Mouse (Mus musculus) kidney, adult 2 months (tissue): ENCODE data around the gene Iba57. TPM values are rescaled to one million over a fixed set of nuclear protein-coding genes. Genes with fewer than 3 reads are reported as not detected.
"Not testable (repeated sequence)": the region's sequence is repeated elsewhere in the genome, so short reads cannot be mapped to it uniquely, and the experiment has no call there.

Experiments used
- DNase-seq: peaks from one replicate; pipeline ENCODE4 v3.0.0; 2021
- H3K27ac ChIP-seq: fragments of 200-500 bp; 2 replicates; pipeline ENCODE4 v1.5.1; 2012; ENCODE audit warnings: low read depth, low read length, control low read depth, inconsistent platforms; ENCODE audit not compliant: insufficient read depth
- H3K27me3 ChIP-seq: fragments of 200-500 bp; replicated peaks from 2 replicates; pipeline ENCODE4 v1.6.1; 2012; ENCODE audit warnings: mild to moderate bottlenecking, moderate library complexity, low read length, inconsistent platforms; ENCODE audit not compliant: control insufficient read depth, insufficient read depth
- H3K36me3 ChIP-seq: fragments of 200-500 bp; 2 replicates; pipeline ENCODE4 v1.6.1; 2012; ENCODE audit warnings: mild to moderate bottlenecking, moderate library complexity, low read length, inconsistent platforms; ENCODE audit not compliant: control insufficient read depth, insufficient read depth
- H3K4me1 ChIP-seq: fragments of 200-500 bp; 2 replicates; pipeline ENCODE4 v1.6.1; 2011; ENCODE audit warnings: low read length; ENCODE audit not compliant: control insufficient read depth, insufficient read depth
- H3K4me3 ChIP-seq: fragments of 200-500 bp; 2 replicates; pipeline ENCODE4 v1.5.1; 2011; ENCODE audit warnings: mild to moderate bottlenecking, low read depth, low read length, control low read depth; ENCODE audit not compliant: insufficient read depth
- CTCF ChIP-seq: fragments of 200-500 bp; conservative IDR thresholded peaks from 2 replicates; pipeline ENCODE4 v1.5.1; 2011; ENCODE audit warnings: low read depth, mild to moderate bottlenecking, control low read depth, low read length, moderate library complexity, mixed read lengths; ENCODE audit not compliant: insufficient read depth, insufficient read length
- POLR2A ChIP-seq: fragments of 200-500 bp; IDR thresholded peaks from one replicate; pipeline ENCODE4 v1.6.1; 2011; ENCODE audit warnings: low read depth, low read length, control low read depth
- WGBS: fragments of 180-500 bp; shearing (Covaris S2); methylation state at CpG from one replicate; pipeline ENCODE4 v1.1.7; 2018; 5-methylcytosine and 5-hydroxymethylcytosine counted together
- polyA plus RNA-seq: library from polyadenylated mRNA; depleted of rRNA; stranded (reverse); fragments of >200 nt; gene quantifications from 2 replicates; pipeline ENCODE4 v1.2.3, GENCODE M21; 2012; rRNA removed

Iba57 gene
- polyA plus RNA-seq: 8.3 and 8.8 TPM in 2 replicates

DNA sequence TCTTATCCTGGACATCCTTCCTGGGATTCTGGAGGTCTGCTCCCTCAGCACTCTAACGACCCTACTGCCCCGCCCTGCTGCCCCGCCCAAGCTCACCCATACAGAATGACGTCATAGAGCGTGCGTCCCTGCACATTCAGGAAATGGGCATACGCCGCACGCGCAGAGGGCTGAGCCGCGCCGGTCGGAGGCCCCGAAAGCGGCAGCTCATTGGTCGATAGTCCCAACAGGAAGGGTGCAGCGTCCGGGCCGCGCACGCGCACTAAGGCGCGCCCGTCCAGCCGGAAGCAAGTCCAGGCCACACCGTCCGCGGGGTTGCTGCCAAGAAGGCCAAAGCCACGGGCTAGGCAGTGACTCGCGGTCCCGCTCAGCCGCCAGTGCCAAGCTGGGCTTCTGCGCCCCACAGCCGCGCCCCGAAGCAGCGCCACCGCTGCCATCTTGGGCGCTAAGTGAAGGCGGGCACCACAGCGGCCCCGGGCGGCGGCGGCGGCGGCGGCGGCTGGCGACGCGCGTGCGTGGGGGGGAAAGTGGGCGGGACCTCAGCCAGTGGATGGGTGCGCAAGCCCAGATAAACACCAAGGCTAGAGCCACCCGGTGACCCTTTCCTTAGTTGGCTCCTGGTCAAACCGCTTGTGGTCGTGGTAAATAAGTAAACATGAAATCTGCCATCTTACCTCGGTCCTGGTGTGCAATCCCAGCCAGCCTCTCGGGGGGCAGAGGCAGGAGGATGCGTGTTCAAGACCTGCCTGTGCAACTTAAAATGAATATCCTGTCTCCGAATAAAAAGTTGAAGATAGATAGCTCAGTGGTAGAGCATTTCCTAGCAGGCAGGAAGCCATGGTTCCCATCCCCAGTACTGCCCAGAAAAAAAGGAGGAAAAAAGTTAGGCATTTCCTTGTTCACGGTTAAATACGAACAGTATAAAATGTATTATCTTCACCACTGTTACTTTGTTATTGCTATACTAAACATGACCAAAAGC is at the start of gene Iba57:
Gene Iba57, minus strand, starts transcription at position 485 of the 982 bp plus-strand sequence.
- DNase-seq: peak; percentile 99
- Histone ChIP-seq H3K4me1 (peaks cover 5% of the 10 kb centered on the region; the same call in 1 of the 2 replicates), H3K27me3 (no peaks in the 10 kb centered on the region), H3K4me3 (peak within 1 kb of the TSS; percentile 86), H3K36me3 (no peaks in the 10 kb centered on the region), H3K27ac (peak within 1 kb of the TSS; percentile 99)
- 3% methylated on average over 67 of the region's 68 CpGs for WGBS
- TF ChIP-seq POLR2A: no peak
- no peak for TF ChIP-seq CTCF

DNA sequence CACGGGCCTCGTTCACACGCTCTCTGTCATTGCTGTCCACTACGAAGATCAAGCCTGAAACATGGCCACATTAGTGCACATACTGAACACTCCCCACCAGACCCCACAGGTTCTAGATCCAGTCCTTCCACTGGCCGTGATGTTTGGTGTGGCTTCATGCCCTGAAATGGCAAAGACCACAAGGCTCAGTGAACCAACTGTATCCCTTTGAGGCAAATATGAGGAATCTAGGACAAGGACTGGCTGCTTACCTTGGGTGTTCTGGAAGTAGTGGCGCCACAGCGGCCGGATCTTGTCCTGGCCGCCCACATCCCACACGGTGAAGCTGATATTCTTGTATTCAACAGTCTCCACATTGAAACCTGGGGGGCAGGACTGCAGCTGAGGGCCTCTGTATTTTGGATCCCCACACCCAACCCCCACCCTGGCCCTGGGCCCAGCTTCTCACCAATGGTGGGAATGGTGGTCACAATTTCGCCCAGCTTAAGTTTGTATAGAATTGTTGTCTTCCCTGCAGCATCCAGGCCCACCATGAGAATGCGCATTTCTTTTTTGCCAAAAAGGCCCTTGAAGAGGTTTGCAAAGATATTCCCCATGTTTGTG is 49.5 kb upstream of the Iba57 start:
- Histone ChIP-seq H3K27me3 (no peaks in the 10 kb centered on the region), H3K4me1 (peaks cover 14% of the 10 kb centered on the region; the same call in 1 of the 2 replicates), H3K27ac (no peak overlapping the region), H3K36me3 (0 out of 2 replicates have a peak, but pooled peaks cover 2% of the 10 kb centered on the region), H3K4me3 (no peak overlapping the region)
- no peak for TF ChIP-seq POLR2A
- TF ChIP-seq CTCF: no peak
- no peak for DNase-seq
- 82% methylated on average over 12 of the region's 12 CpGs for whole genome bisulfite sequencing

DNA sequence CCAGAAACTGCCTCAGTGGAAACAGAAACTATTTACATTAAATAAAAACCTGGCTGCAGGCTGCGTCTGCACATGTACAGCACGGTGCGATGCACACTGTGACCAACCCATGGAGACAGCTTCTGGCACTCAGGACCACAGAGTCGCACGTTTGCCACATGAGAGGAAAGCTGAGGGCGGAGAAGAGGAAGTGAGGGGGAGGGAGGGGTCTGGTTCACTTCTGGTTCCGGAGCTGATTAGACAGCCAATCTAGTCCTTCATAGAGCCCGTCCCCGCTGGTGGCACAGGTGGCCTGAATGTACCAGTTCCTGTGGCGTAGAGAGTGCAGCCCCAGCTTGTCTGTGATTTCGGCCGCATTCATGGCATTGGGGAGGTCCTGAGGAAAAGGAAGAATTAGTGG is 48.8 kb upstream of the Iba57 start:
- DNase-seq, H3K27me3 ChIP-seq, H3K36me3 ChIP-seq, H3K4me3 ChIP-seq, H3K27ac ChIP-seq: not testable (repeated sequence)
- 58% methylated on average over 12 of the region's 12 CpGs for whole genome bisulfite sequencing
- H3K4me1 ChIP-seq: peaks cover 13% of the 10 kb centered on the region; the same call in 1 of the 2 replicates

DNA sequence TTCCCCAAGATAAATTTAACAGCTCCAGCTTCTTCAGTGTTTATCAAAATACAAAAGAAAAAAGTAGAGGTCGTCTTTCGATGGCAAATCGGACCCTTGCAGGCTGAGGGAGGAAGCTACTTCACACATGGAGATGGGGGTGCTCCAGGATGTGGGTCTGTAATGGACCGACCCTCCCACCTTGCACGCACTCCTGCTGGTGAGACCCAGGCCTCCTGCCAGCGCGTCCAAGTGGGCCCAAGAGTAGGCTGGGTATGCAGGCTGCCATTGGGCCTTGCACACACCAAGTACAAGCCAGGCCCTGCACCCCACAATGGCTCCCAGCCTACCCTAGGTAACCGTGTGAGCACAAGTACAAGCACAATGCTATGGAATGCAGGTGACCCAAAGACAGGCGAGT is 48.0 kb upstream of the Iba57 start:
- not testable (repeated sequence) for DNase-seq, H3K4me3 ChIP-seq, H3K27ac ChIP-seq, H3K27me3 ChIP-seq, H3K36me3 ChIP-seq, H3K4me1 ChIP-seq
- 83% methylated on average over 9 of the region's 9 CpGs for WGBS

DNA sequence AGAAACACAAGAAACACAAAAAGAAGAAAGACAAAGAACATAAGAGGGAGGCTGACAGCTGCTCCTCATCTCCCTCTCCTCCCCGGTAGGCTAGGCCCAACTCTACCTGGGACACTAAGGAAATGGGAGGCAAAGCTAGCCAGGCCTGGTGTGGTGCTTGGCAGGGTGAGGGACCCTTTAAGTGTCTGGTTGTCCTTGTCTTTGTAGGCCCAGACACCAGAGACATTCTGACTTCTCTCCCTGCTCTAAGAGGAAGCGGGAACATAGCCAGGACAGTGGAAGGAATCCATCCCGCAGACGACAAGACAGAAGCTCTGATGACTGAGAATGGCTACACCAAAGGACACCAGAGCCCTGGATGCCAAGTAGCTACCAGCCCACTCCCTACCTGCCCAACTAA is 46.5 kb upstream of the Iba57 start:
- Histone ChIP-seq H3K27ac (no peak overlapping the region), H3K36me3 (0 out of 2 replicates have a peak, but pooled peaks cover 2% of the 10 kb centered on the region), H3K4me1 (peaks cover 8% of the 10 kb centered on the region; the same call in 1 of the 2 replicates), H3K27me3 (no peaks in the 10 kb centered on the region), H3K4me3 (no peak overlapping the region)
- TF ChIP-seq POLR2A (no peak), CTCF (no peak)
- WGBS: 58% methylated on average over 4 of the region's 4 CpGs
- no peak for DNase-seq

DNA sequence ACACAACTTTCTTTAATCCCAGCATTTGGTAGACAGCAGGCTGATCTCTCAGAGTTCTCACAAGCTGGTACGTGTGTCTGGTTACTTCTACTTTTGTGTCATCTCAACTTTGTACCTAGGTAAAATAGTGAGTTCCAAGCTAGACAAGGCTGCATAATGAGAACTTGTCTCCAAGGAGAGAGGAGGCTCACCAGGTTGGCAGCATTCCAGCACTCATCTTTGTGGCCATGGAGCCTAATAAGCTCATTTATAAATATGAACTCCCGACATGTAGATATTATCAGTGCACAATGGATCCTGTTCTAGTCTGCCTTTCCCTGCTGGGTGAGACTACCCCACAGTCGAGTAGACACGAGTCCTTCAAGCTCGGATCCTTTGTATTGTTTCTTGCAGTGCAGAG is 46.0 kb upstream of the Iba57 start:
- Histone ChIP-seq H3K36me3 (0 out of 2 replicates have a peak, but pooled peaks cover 2% of the 10 kb centered on the region), H3K27ac (no peak overlapping the region), H3K4me1 (peaks cover 8% of the 10 kb centered on the region; the same call in 1 of the 2 replicates), H3K4me3 (no peak overlapping the region), H3K27me3 (no peaks in the 10 kb centered on the region)
- WGBS: 50% methylated on average over 5 of the region's 5 CpGs
- no peak for TF ChIP-seq CTCF
- no peak for TF ChIP-seq POLR2A
- DNase-seq: no peak

DNA sequence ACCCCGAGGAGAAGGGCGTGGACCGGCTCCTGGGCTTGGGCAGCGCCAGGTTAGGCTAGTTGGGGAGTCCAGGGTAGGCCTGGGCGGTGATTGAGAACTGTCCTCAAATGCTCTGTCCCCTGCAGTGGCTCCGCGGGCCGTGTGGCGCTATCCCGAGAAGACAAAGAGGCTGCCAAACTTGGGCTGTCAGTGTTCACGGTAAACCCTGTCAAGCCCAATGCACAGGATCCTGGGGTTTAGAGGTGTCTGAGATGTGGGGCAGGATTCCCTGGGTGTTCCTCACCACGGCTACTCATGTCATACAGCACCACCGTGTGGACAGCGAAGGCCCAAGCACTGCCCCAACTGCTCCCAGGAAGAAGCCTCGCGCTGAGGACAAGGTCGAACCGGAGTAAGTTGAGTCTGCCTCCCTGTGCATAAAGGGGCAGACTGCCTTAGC is 45.5 kb upstream of the Iba57 start:
- TF ChIP-seq POLR2A: no peak
- TF ChIP-seq CTCF: peak; percentile 84
- no peaks in the 10 kb centered on the region for H3K27me3 ChIP-seq
- DNase-seq: peak; percentile 82
- 2% methylated on average over 18 of the region's 18 CpGs for WGBS
- H3K4me1 ChIP-seq: peaks cover 8% of the 10 kb centered on the region; the same call in 1 of the 2 replicates
- H3K27ac ChIP-seq: no peak overlapping the region
- H3K4me3 ChIP-seq: peak overlapping the region; percentile 61
- 0 out of 2 replicates have a peak, but pooled peaks cover 2% of the 10 kb centered on the region for H3K36me3 ChIP-seq
